Mouse (Mus musculus): ENCODE data around the gene Hax1. TPM values are rescaled to one million over a fixed set of nuclear protein-coding genes. Genes with fewer than 3 reads are reported as not detected.

Gene Hax1
- polyA plus RNA-seq, 1 experiment, result 170 TPM

DNA sequence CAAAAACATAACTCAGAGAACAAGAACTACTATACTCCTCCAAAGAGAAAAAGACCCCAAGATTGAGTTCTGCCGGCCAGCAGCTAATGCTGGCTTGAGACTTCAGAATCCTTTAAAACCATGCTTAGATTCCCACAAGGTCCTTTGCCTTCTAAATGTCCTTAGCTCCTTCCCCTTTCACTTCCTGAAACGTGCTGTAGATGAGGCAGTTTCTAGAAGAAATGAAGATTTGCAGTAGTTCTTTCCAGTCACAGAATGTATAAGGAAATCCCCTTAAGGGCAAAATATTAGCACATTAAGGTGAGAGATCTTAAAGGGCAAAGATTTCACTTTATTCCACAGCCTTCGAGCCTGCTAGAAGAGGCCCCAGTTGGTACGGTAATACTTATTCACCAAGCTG, 1.2 kb upstream of the Hax1 start:
- peaks cover 41% of the 10 kb centered on the region for H3K36me3 ChIP-seq (ENCODE audit: control insufficient read depth, insufficient read depth, low read length, poor library complexity, severe bottlenecking)
- H3K9ac ChIP-seq (ENCODE audit: low read depth, poor library complexity, severe bottlenecking), result peak overlapping the region; percentile 87; the same call in 1 of the 2 replicates
- no peaks in the 10 kb centered on the region for H3K9me3 ChIP-seq (replicated peaks; ENCODE audit: control insufficient read depth, insufficient read depth, low read length, poor library complexity, severe bottlenecking)
- no peak overlapping the region for H3K27ac ChIP-seq (ENCODE audit: insufficient read depth, low read length)
- H3K27me3 ChIP-seq (ENCODE audit: control insufficient read depth, insufficient read depth, low read length, poor library complexity, severe bottlenecking), result no peaks in the 10 kb centered on the region
- no peak overlapping the region for H3K4me3 ChIP-seq (ENCODE audit: low read depth, low read length)
- no peaks in the 10 kb centered on the region for H3K4me1 ChIP-seq (ENCODE audit: control insufficient read depth, insufficient read depth, low read length)
- TF ChIP-seq EP300 (IDR thresholded peaks at IDR 0.05; ENCODE audit: insufficient read depth, low read depth, low read length), result no peak

DNA sequence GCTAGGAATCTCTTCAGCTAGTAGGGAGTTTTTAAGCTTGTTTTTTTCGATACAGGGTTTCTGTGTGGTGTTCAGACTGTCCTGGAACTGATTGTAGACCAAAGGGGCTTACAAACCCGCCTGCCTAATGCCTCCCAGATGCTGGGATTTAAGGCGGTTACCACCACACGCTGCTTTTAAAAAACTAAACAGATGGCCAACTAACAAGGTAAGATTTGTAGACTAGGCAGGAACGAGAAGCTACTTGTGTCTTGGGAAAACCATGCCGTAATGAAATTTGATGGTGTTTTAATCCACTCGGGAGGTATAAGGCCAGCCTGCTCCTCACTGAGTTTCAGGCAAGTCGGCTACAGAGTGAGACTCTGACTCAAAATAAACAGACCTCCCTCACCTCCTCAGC, 510 bp upstream of the Hax1 start:
- Histone ChIP-seq H3K9me3 (replicated peaks; ENCODE audit: control insufficient read depth, insufficient read depth, low read length, poor library complexity, severe bottlenecking) (no peaks in the 10 kb centered on the region), H3K9ac (ENCODE audit: low read depth, poor library complexity, severe bottlenecking) (peak overlapping the region; percentile 87), H3K27me3 (ENCODE audit: control insufficient read depth, insufficient read depth, low read length, poor library complexity, severe bottlenecking) (no peaks in the 10 kb centered on the region), H3K4me3 (ENCODE audit: low read depth, low read length) (peak overlapping the region; percentile 98; the same call in 1 of the 2 replicates), H3K27ac (ENCODE audit: insufficient read depth, low read length) (peak overlapping the region; percentile 9; the same call in 1 of the 2 replicates), H3K36me3 (ENCODE audit: control insufficient read depth, insufficient read depth, low read length, poor library complexity, severe bottlenecking) (peaks cover 45% of the 10 kb centered on the region), H3K4me1 (ENCODE audit: control insufficient read depth, insufficient read depth, low read length) (no peaks in the 10 kb centered on the region)
- no peak for TF ChIP-seq POLR2A (IDR thresholded peaks at IDR 0.05; ENCODE audit: insufficient read depth, low read length)

DNA sequence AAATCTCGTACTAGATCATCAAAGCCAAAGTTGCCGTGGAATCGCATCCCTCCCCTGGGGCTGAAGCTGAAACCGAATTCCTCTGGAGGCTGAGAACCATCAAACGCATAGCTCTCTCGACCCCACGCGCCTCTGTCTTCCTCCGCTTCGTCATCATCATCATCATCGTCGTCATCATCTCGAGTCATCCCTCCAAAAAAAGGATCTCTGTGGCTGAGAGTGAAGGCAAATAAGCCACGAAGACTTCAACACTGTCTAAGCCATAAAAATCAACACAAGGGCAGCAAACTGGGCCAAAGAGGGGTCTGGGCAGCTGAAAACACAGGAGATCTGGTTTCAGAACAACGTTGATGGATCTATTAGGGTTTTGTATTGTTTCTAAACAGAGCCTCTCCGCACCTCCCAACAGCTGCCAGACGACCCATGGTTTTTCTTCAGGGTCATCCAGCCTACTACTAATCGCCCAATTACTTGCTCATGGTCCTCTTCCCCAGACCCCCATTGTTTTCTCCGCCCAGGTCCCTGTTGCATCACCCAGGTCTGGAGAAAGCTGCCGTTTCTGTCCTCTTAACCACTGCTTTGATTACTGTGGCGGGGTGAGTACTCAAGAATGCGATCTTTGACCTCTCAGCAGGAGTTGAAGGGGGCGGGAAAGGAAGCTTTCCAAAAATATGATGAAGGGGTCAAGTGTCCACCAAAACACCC, 637 bp downstream of the Hax1 start:
- no peak for TF ChIP-seq CTCF (IDR thresholded peaks at IDR 0.05; ENCODE audit: low read depth, low read length)
- no peak for TF ChIP-seq POLR2A (IDR thresholded peaks at IDR 0.05; ENCODE audit: insufficient read depth, low read length)
- no peak for TF ChIP-seq EP300 (IDR thresholded peaks at IDR 0.05; ENCODE audit: insufficient read depth, low read depth, low read length)
- Histone ChIP-seq H3K36me3 (ENCODE audit: control insufficient read depth, insufficient read depth, low read length, poor library complexity, severe bottlenecking) (peaks cover 44% of the 10 kb centered on the region), H3K27me3 (ENCODE audit: control insufficient read depth, insufficient read depth, low read length, poor library complexity, severe bottlenecking) (no peaks in the 10 kb centered on the region), H3K4me1 (ENCODE audit: control insufficient read depth, insufficient read depth, low read length) (no peaks in the 10 kb centered on the region), H3K9me3 (replicated peaks; ENCODE audit: control insufficient read depth, insufficient read depth, low read length, poor library complexity, severe bottlenecking) (no peaks in the 10 kb centered on the region), H3K27ac (ENCODE audit: insufficient read depth, low read length) (peak overlapping the region; percentile 87), H3K9ac (ENCODE audit: low read depth, poor library complexity, severe bottlenecking) (peak overlapping the region; percentile 87), H3K4me3 (ENCODE audit: low read depth, low read length) (peak overlapping the region; percentile 98)

DNA sequence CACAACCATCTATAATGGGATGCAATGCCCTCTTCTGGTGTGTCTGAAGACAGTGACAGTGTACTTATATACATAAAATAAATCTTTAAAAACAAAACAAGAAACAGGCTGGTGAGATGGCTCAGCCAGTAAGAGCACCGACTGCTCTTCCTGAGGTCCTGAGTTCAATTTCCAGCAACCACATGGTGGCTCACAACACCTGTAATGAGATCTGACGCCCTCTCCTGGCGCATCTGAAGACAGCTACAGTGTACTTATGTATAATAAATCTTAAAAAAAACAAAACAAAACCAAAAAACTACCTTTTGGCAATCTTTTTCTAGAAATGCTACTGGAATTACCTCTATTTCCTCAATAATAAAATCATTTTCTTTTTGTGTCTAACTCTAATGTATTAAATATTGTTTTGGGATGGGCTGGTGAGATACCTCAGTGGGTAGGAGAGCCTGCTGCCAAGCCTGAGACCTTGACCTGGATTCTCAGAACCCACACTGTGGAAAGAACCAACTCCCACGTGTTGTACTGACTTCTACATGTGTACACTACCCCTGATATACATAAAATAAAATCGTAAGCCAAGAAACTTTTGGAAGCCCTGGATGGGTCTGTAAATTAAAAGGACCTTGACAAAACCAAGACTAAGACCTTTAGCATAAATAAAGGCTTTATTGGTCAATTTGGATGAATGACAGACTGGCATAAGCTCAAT, 3.6 kb downstream of the Hax1 start:
- H3K27me3 ChIP-seq (ENCODE audit: control insufficient read depth, insufficient read depth, low read length, poor library complexity, severe bottlenecking), result no peaks in the 10 kb centered on the region
- no peak overlapping the region for H3K9ac ChIP-seq (ENCODE audit: low read depth, poor library complexity, severe bottlenecking)
- H3K36me3 ChIP-seq (ENCODE audit: control insufficient read depth, insufficient read depth, low read length, poor library complexity, severe bottlenecking), result peaks cover 23% of the 10 kb centered on the region
- no peaks in the 10 kb centered on the region for H3K4me1 ChIP-seq (ENCODE audit: control insufficient read depth, insufficient read depth, low read length)
- H3K9me3 ChIP-seq (replicated peaks; ENCODE audit: control insufficient read depth, insufficient read depth, low read length, poor library complexity, severe bottlenecking), result no peaks in the 10 kb centered on the region
- TF ChIP-seq CTCF (IDR thresholded peaks at IDR 0.05; ENCODE audit: low read depth, low read length) (peak; percentile 18), EP300 (IDR thresholded peaks at IDR 0.05; ENCODE audit: insufficient read depth, low read depth, low read length) (no peak), POLR2A (IDR thresholded peaks at IDR 0.05; ENCODE audit: insufficient read depth, low read length) (no peak)
- no peak overlapping the region for H3K4me3 ChIP-seq (ENCODE audit: low read depth, low read length)
- no peak overlapping the region for H3K27ac ChIP-seq (ENCODE audit: insufficient read depth, low read length)

DNA sequence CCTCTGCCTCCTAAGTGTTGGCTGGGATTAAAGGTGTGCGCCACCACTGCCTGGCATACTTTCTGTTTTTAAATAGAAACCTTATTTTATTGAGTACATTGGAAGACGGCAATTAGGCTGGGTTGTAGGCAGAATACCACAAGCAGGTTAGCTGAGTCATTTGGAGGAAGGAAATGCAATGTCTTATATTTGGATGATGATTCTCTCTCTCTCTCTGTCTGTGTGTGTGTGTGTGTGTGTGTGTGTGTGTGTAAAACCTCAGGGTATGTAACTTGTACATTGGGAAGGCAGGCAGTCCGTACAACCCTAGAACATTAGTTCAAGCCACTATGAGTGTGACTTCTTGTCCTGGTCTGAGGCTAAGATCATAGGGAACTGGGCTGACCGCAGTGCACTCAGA, 10.8 kb downstream of the Hax1 start:
- TF ChIP-seq CTCF (IDR thresholded peaks at IDR 0.05; ENCODE audit: low read depth, low read length), result no peak
- no peak overlapping the region for H3K9ac ChIP-seq (ENCODE audit: low read depth, poor library complexity, severe bottlenecking)

DNA sequence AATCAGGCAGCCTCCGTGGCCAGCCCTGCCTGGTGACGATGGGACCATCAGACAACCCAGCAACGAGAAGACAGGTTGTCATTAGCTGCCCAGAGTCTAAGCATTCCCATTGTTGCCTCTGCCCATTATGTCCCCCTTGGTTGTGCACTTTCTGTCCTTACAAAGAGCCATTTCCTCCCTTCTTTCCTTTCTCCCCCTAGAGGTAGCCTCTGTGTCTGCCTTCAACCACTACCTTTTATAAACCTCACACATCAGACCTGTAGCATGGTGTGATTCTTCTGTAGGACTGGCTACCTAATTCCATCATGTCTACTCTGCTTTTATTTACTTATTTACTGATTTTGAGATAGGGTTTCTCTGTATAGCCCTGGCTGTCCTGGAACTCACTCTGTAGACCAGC, 11.4 kb downstream of the Hax1 start:
- Histone ChIP-seq H3K36me3 (ENCODE audit: control insufficient read depth, insufficient read depth, low read length, poor library complexity, severe bottlenecking) (no peaks in the 10 kb centered on the region), H3K9ac (ENCODE audit: low read depth, poor library complexity, severe bottlenecking) (no peak overlapping the region), H3K27me3 (ENCODE audit: control insufficient read depth, insufficient read depth, low read length, poor library complexity, severe bottlenecking) (no peaks in the 10 kb centered on the region), H3K4me1 (ENCODE audit: control insufficient read depth, insufficient read depth, low read length) (no peaks in the 10 kb centered on the region), H3K9me3 (replicated peaks; ENCODE audit: control insufficient read depth, insufficient read depth, low read length, poor library complexity, severe bottlenecking) (no peaks in the 10 kb centered on the region), H3K27ac (ENCODE audit: insufficient read depth, low read length) (no peak overlapping the region), H3K4me3 (ENCODE audit: low read depth, low read length) (no peak overlapping the region)
- no peak for TF ChIP-seq CTCF (IDR thresholded peaks at IDR 0.05; ENCODE audit: low read depth, low read length)
- no peak for TF ChIP-seq EP300 (IDR thresholded peaks at IDR 0.05; ENCODE audit: insufficient read depth, low read depth, low read length)
- TF ChIP-seq POLR2A (IDR thresholded peaks at IDR 0.05; ENCODE audit: insufficient read depth, low read length), result no peak

More for the DNA sequence above, 10.8 kb downstream of the Hax1 start:
- no peaks in the 10 kb centered on the region for H3K9me3 ChIP-seq (replicated peaks; ENCODE audit: control insufficient read depth, insufficient read depth, low read length, poor library complexity, severe bottlenecking)
- no peak overlapping the region for H3K4me3 ChIP-seq (ENCODE audit: low read depth, low read length)
- no peak overlapping the region for H3K27ac ChIP-seq (ENCODE audit: insufficient read depth, low read length)
- H3K36me3 ChIP-seq (ENCODE audit: control insufficient read depth, insufficient read depth, low read length, poor library complexity, severe bottlenecking), result no peaks in the 10 kb centered on the region
- H3K4me1 ChIP-seq (ENCODE audit: control insufficient read depth, insufficient read depth, low read length), result no peaks in the 10 kb centered on the region
- H3K27me3 ChIP-seq (ENCODE audit: control insufficient read depth, insufficient read depth, low read length, poor library complexity, severe bottlenecking), result no peaks in the 10 kb centered on the region
